Mouse (Mus musculus): ENCODE results near the gene Pdlim7. TPM values are rescaled to one million over a fixed set of nuclear protein-coding genes. Genes with fewer than 3 reads are reported as not detected.

Gene Pdlim7
- 10 to 100 TPM in 1 of 2 experiments, 1 to 10 TPM in 1; 9.7 to 10.0 TPM for total RNA-seq (2023)

GRCm38 (mm10) chr13:55513111-55513748 lies at the start of gene Pdlim7:
Gene Pdlim7 (minus strand): TSS chr13:55513676.

GRCm38 (mm10) chr13:55536194-55537175 lies 23.0 kb upstream of the Pdlim7 start, which contains the start of gene Ddx41:
Gene Ddx41 (minus strand): TSS chr13:55536658.

GRCm38 (mm10) chr13:55529198-55529915 lies 15.9 kb upstream of the Pdlim7 start, which contains the start of gene Dok3:
Gene Dok3 (minus strand): TSS chr13:55529296.

GRCm38 (mm10) chr13:55487578-55488498 lies 25.6 kb downstream of the Pdlim7 start, which contains the start of gene Dbn1:
Gene Dbn1 (minus strand): TSS chr13:55488111.

GRCm38 (mm10) chr13:55464027-55464884 lies 49.2 kb downstream of the Pdlim7 start, which contains the start of gene Prr7:
Gene Prr7 (plus strand): TSS chr13:55464267.

Other genes starting within 250 kb of the Pdlim7 start
- gene Prelid1, start 193.2 kb downstream of the Pdlim7 start, total RNA-seq (2023) = 100 to 1,000 TPM; 166 to 174 TPM
- gene Rab24, start 191.7 kb downstream of the Pdlim7 start, total RNA-seq (2023) = 10 to 100 TPM; 49.3 to 51.2 TPM
- gene Mxd3, start 183.9 kb downstream of the Pdlim7 start, total RNA-seq (2023) = 1 to 10 TPM in 1 of 2 experiments, not detected in 1; 2.2 TPM
- gene Lman2, start 150.9 kb downstream of the Pdlim7 start, total RNA-seq (2023) = 100 to 1,000 TPM; 113 to 118 TPM
- gene Rgs14, start 143.9 kb downstream of the Pdlim7 start, total RNA-seq (2023) = 10 to 100 TPM; 85.9 to 93.2 TPM
- gene Slc34a1, start 115.5 kb downstream of the Pdlim7 start, total RNA-seq (2023) = not detected
- not detected for gene Pfn3, start 98.4 kb downstream of the Pdlim7 start, total RNA-seq (2023)
- gene F12, start 86.9 kb downstream of the Pdlim7 start, total RNA-seq (2023) = 1 to 10 TPM in 1 of 2 experiments, under 1 TPM in 1; 0.93 to 1.3 TPM
- 100 to 1,000 TPM; 461 to 470 TPM for gene Grk6, start 68.6 kb downstream of the Pdlim7 start, total RNA-seq (2023)
- gene Prr7, start 49.4 kb downstream of the Pdlim7 start, total RNA-seq (2023) = 10 to 100 TPM; 55.5 to 60.2 TPM
- under 1 TPM in 1 of 2 experiments, not detected in 1; 0.23 TPM for gene Dbn1, start 25.6 kb downstream of the Pdlim7 start, total RNA-seq (2023)
- gene Dok3, start 15.6 kb upstream of the Pdlim7 start, total RNA-seq (2023) = 1 to 10 TPM; 2.9 to 3.1 TPM
- 10 to 100 TPM; 84.6 to 86.4 TPM for gene Ddx41, start 23.0 kb upstream of the Pdlim7 start, total RNA-seq (2023)
- 100 to 1,000 TPM; 173 to 176 TPM for gene Fam193b, start 57.4 kb upstream of the Pdlim7 start, total RNA-seq (2023)
- 100 to 1,000 TPM in 1 of 2 experiments, 10 to 100 TPM in 1; 97.9 to 102 TPM for gene Tmed9, start 60.1 kb upstream of the Pdlim7 start, total RNA-seq (2023)
- gene B4galt7, start 86.2 kb upstream of the Pdlim7 start, total RNA-seq (2023) = 10 to 100 TPM; 42.2 TPM
- 10 to 100 TPM; 20.2 to 23.3 TPM for gene Caml, start 109.3 kb upstream of the Pdlim7 start, total RNA-seq (2023)
- 100 to 1,000 TPM; 106 to 117 TPM for gene Ddx46, start 121.4 kb upstream of the Pdlim7 start, total RNA-seq (2023)
- gene B230219D22Rik, start 179.4 kb upstream of the Pdlim7 start, total RNA-seq (2023) = 10 to 100 TPM; 26.1 to 30.0 TPM
- 10 to 100 TPM; 24.7 to 35.2 TPM for gene Txndc15, start 201.0 kb upstream of the Pdlim7 start, total RNA-seq (2023)
- 10 to 100 TPM; 25.7 to 33.9 TPM for gene Pcbd2, start 213.7 kb upstream of the Pdlim7 start, total RNA-seq (2023)

Measured in T-cell, adult 66 days (primary cell).